Mouse (Mus musculus): ENCODE data around the gene Slc25a34.
A peak's percentile ranks its signal among the peaks of the same experiment; 100 is the strongest.

Slc25a34 gene

GRCm38 (mm10) chr4:141645988-141646387 is 22.4 kb upstream of the Slc25a34 start:
- no peak for ATAC-seq (ENCODE audit: insufficient number of reproducible peaks, low FRiP score, low TSS enrichment)

GRCm38 (mm10) chr4:141643118-141643855 is 19.7 kb upstream of the Slc25a34 start:
- peak; percentile 56; the same call in 1 of the 2 replicates for ATAC-seq (ENCODE audit: insufficient number of reproducible peaks, low FRiP score, low TSS enrichment)

GRCm38 (mm10) chr4:141641961-141642811 is 18.6 kb upstream of the Slc25a34 start:
- no peak for ATAC-seq (ENCODE audit: insufficient number of reproducible peaks, low FRiP score, low TSS enrichment)

- ATAC-seq (ENCODE audit: insufficient number of reproducible peaks, low FRiP score, low TSS enrichment), result no peak
These were observed 17.7 kb upstream of the Slc25a34 start for GRCm38 (mm10) chr4:141641353-141641771.

- no peak for ATAC-seq (ENCODE audit: insufficient number of reproducible peaks, low FRiP score, low TSS enrichment)
These were observed 15.9 kb upstream of the Slc25a34 start for GRCm38 (mm10) chr4:141639474-141639873.

GRCm38 (mm10) chr4:141636693-141637092 is 13.1 kb upstream of the Slc25a34 start:
- ATAC-seq (ENCODE audit: insufficient number of reproducible peaks, low FRiP score, low TSS enrichment), result no peak

- ATAC-seq (ENCODE audit: insufficient number of reproducible peaks, low FRiP score, low TSS enrichment), result no peak
These were observed 12.4 kb upstream of the Slc25a34 start for GRCm38 (mm10) chr4:141635991-141636390.

GRCm38 (mm10) chr4:141632111-141632873 is 8.7 kb upstream of the Slc25a34 start:
- no peak for ATAC-seq (ENCODE audit: insufficient number of reproducible peaks, low FRiP score, low TSS enrichment)

- ATAC-seq (ENCODE audit: insufficient number of reproducible peaks, low FRiP score, low TSS enrichment), result no peak
These were observed 7.6 kb upstream of the Slc25a34 start for GRCm38 (mm10) chr4:141631250-141631649.

- ATAC-seq (ENCODE audit: insufficient number of reproducible peaks, low FRiP score, low TSS enrichment), result no peak
These were observed 6.4 kb upstream of the Slc25a34 start for GRCm38 (mm10) chr4:141630021-141630420.

GRCm38 (mm10) chr4:141628661-141629060 is 5.0 kb upstream of the Slc25a34 start:
- no peak for ATAC-seq (ENCODE audit: insufficient number of reproducible peaks, low FRiP score, low TSS enrichment)

- ATAC-seq (ENCODE audit: insufficient number of reproducible peaks, low FRiP score, low TSS enrichment), result no peak
These were observed 3.9 kb upstream of the Slc25a34 start for GRCm38 (mm10) chr4:141627502-141627901.

- ATAC-seq (ENCODE audit: insufficient number of reproducible peaks, low FRiP score, low TSS enrichment), result no peak
These were observed 2.3 kb upstream of the Slc25a34 start for GRCm38 (mm10) chr4:141625774-141626550.

- no peak for ATAC-seq (ENCODE audit: insufficient number of reproducible peaks, low FRiP score, low TSS enrichment)
These were observed 1.6 kb upstream of the Slc25a34 start for GRCm38 (mm10) chr4:141624983-141625773.

GRCm38 (mm10) chr4:141624134-141624533 is 513 bp upstream of the Slc25a34 start:
- no peak for ATAC-seq (ENCODE audit: insufficient number of reproducible peaks, low FRiP score, low TSS enrichment)

- no peak for ATAC-seq (ENCODE audit: insufficient number of reproducible peaks, low FRiP score, low TSS enrichment)
These were observed 584 bp downstream of the Slc25a34 start for GRCm38 (mm10) chr4:141623037-141623436.

- no peak for ATAC-seq (ENCODE audit: insufficient number of reproducible peaks, low FRiP score, low TSS enrichment)
These were observed 1.0 kb downstream of the Slc25a34 start for GRCm38 (mm10) chr4:141622580-141622979.

GRCm38 (mm10) chr4:141622091-141622490 is 1.5 kb downstream of the Slc25a34 start:
- no peak for ATAC-seq (ENCODE audit: insufficient number of reproducible peaks, low FRiP score, low TSS enrichment)

- no peak for ATAC-seq (ENCODE audit: insufficient number of reproducible peaks, low FRiP score, low TSS enrichment)
These were observed 2.3 kb downstream of the Slc25a34 start for GRCm38 (mm10) chr4:141621297-141621696.
